Mouse (Mus musculus): Measurements from ENCODE around the gene Tacc3. TPM values are rescaled to one million over a fixed set of nuclear protein-coding genes. Genes with fewer than 3 reads are reported as not detected.

The Tacc3 gene
- 265 and 272 TPM in 2 replicates for polyA plus RNA-seq (2016; fragmentation: Nextera tagmentation; extraction: Ambion mirVana)

GRCm38 (mm10) chr5:33657787-33658663 is at the start of gene Tacc3, which contains the start of gene Tmem129:
TSS of gene Tacc3 (plus strand) at chr5:33658128.
TSS of gene Tmem129 (minus strand) at chr5:33658416.
- no peaks in the 10 kb centered on the region for H3K27me3 ChIP-seq
- H3K4me2 ChIP-seq = peak within 1 kb of the TSS; percentile 97
- H3K27ac ChIP-seq = peak within 1 kb of the TSS; percentile 91
- H3K9me3 ChIP-seq = no peaks in the 10 kb centered on the region
- H3K9ac ChIP-seq = peak within 1 kb of the TSS; percentile 86
- peaks cover 36% of the 10 kb centered on the region for H3K4me1 ChIP-seq
- H3K4me3 ChIP-seq (replicated peaks) = peak within 1 kb of the TSS; percentile 72
- ATAC-seq (ENCODE audit: low FRiP score) = peak; percentile 97
- peaks cover 48% of the 10 kb centered on the region for H3K36me3 ChIP-seq (replicated peaks)
- WGBS = under 1% methylated on average over 60 of the region's 60 CpGs

- WGBS = 90% methylated on average over 1 of the region's 1 CpGs
- no peak overlapping the region for H3K4me2 ChIP-seq
Observed at GRCm38 (mm10) chr5:33609226-33609625, 48.7 kb upstream of the Tacc3 start.

DNA sequence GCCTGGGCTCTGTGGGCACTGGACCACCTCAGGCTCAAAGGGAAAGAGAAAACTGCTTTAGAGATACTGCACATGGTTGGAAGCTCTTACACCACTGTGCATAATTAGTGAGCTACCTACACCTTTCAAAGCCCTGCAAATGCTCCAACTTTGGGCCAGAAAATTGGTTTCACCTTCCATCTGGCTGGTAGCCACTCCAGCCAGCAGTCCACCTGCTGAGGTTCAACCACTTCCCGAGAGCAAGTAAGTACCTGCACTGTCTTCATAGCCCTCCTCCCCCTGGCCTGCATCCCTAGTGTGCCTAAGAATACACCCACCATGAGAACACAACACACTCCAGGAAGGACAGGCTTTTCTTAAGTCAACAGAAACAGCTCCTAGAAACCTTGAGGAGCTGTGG is 46.1 kb upstream of the Tacc3 start:
- Histone ChIP-seq H3K27ac (no peak overlapping the region), H3K4me2 (no peak overlapping the region), H3K36me3 (replicated peaks) (peaks cover 53% of the 10 kb centered on the region), H3K9ac (no peak overlapping the region), H3K9me3 (no peaks in the 10 kb centered on the region), H3K4me1 (no peaks in the 10 kb centered on the region), H3K4me3 (replicated peaks) (no peak overlapping the region), H3K27me3 (no peaks in the 10 kb centered on the region)
- no peak for ATAC-seq (ENCODE audit: low FRiP score)
- 93% methylated on average over 1 of the region's 1 CpGs for WGBS

More at GRCm38 (mm10) chr5:33609226-33609625, 48.7 kb upstream of the Tacc3 start:
- peaks cover 61% of the 10 kb centered on the region for H3K36me3 ChIP-seq (replicated peaks)
- H3K9ac ChIP-seq = no peak overlapping the region
- ATAC-seq (ENCODE audit: low FRiP score) = no peak
- H3K27ac ChIP-seq = no peak overlapping the region
- no peaks in the 10 kb centered on the region for H3K27me3 ChIP-seq
- no peaks in the 10 kb centered on the region for H3K4me1 ChIP-seq
- H3K9me3 ChIP-seq = no peaks in the 10 kb centered on the region
- no peak overlapping the region for H3K4me3 ChIP-seq (replicated peaks)

GRCm38 (mm10) chr5:33614391-33614790 is 43.5 kb upstream of the Tacc3 start:
- no peaks in the 10 kb centered on the region for H3K4me1 ChIP-seq
- peaks cover 28% of the 10 kb centered on the region for H3K36me3 ChIP-seq (replicated peaks)
- no peaks in the 10 kb centered on the region for H3K27me3 ChIP-seq
- H3K4me2 ChIP-seq = no peak overlapping the region
- no peak for ATAC-seq (ENCODE audit: low FRiP score)
- no peak overlapping the region for H3K9ac ChIP-seq
- 95% methylated on average over 6 of the region's 6 CpGs for WGBS
- H3K9me3 ChIP-seq = no peaks in the 10 kb centered on the region
- no peak overlapping the region for H3K4me3 ChIP-seq (replicated peaks)
- H3K27ac ChIP-seq = no peak overlapping the region

- Histone ChIP-seq H3K9ac (no peak overlapping the region), H3K4me1 (no peaks in the 10 kb centered on the region), H3K4me3 (replicated peaks) (no peak overlapping the region), H3K27me3 (no peaks in the 10 kb centered on the region), H3K27ac (no peak overlapping the region), H3K36me3 (replicated peaks) (peaks cover 3% of the 10 kb centered on the region), H3K9me3 (no peaks in the 10 kb centered on the region), H3K4me2 (no peak overlapping the region)
- 90% methylated on average over 2 of the region's 2 CpGs for WGBS
- ATAC-seq (ENCODE audit: low FRiP score) = no peak
Observed at GRCm38 (mm10) chr5:33622671-33623070, 35.3 kb upstream of the Tacc3 start.

GRCm38 (mm10) chr5:33623766-33624165 is 34.2 kb upstream of the Tacc3 start:
- Histone ChIP-seq H3K4me1 (peaks cover 9% of the 10 kb centered on the region), H3K9me3 (no peaks in the 10 kb centered on the region), H3K27ac (no peak overlapping the region), H3K4me3 (replicated peaks) (no peak overlapping the region), H3K4me2 (no peak overlapping the region), H3K9ac (no peak overlapping the region), H3K27me3 (no peaks in the 10 kb centered on the region), H3K36me3 (replicated peaks) (peaks cover 3% of the 10 kb centered on the region)
- ATAC-seq (ENCODE audit: low FRiP score) = no peak
- WGBS = 94% methylated on average over 3 of the region's 3 CpGs

GRCm38 (mm10) chr5:33627968-33628367 is 30.0 kb upstream of the Tacc3 start:
- Histone ChIP-seq H3K4me2 (peak overlapping the region; percentile 88), H3K4me3 (replicated peaks) (peak overlapping the region; percentile 76), H3K36me3 (replicated peaks) (no peaks in the 10 kb centered on the region), H3K27me3 (0 out of 2 replicates have a peak, but pooled peaks cover 4% of the 10 kb centered on the region), H3K9me3 (no peaks in the 10 kb centered on the region), H3K4me1 (peaks cover 25% of the 10 kb centered on the region), H3K27ac (no peak overlapping the region), H3K9ac (0 out of 2 replicates have a peak overlapping the region, but pooled peaks have one; percentile 9)
- no peak for ATAC-seq (ENCODE audit: low FRiP score)
- 50% methylated on average over 4 of the region's 4 CpGs for WGBS

DNA sequence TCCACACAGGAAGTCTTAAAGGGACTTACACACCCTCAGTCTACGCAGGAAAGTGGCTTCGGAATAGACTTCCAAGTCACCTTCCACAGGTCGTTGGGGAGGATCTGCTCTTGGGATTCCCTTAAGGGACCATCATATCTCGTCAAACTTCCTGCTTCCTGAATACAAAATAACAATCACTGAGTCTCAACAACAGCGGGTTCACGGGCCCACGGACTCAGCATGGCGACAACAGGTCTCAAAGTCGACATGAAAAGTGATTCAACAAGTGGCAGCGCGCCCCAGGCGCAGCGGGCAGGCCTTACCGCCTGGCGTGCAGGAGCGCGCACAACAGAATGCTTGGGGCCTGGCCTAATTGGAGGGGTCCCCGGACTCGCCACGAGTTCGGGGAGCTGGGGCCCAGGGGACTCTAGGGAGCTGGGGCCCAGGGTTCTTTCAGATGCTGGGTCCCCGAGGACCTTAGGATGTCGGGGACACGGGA is 29.1 kb upstream of the Tacc3 start:
- H3K9me3 ChIP-seq = no peaks in the 10 kb centered on the region
- H3K36me3 ChIP-seq (replicated peaks) = no peaks in the 10 kb centered on the region
- no peak for ATAC-seq (ENCODE audit: low FRiP score)
- peak overlapping the region; percentile 92 for H3K27ac ChIP-seq
- peaks cover 25% of the 10 kb centered on the region for H3K4me1 ChIP-seq
- peak overlapping the region; percentile 83 for H3K9ac ChIP-seq
- 0 out of 2 replicates have a peak, but pooled peaks cover 4% of the 10 kb centered on the region for H3K27me3 ChIP-seq
- H3K4me2 ChIP-seq = peak overlapping the region; percentile 88
- under 1% methylated on average over 24 of the region's 24 CpGs for WGBS
- peak overlapping the region; percentile 76 for H3K4me3 ChIP-seq (replicated peaks)

DNA sequence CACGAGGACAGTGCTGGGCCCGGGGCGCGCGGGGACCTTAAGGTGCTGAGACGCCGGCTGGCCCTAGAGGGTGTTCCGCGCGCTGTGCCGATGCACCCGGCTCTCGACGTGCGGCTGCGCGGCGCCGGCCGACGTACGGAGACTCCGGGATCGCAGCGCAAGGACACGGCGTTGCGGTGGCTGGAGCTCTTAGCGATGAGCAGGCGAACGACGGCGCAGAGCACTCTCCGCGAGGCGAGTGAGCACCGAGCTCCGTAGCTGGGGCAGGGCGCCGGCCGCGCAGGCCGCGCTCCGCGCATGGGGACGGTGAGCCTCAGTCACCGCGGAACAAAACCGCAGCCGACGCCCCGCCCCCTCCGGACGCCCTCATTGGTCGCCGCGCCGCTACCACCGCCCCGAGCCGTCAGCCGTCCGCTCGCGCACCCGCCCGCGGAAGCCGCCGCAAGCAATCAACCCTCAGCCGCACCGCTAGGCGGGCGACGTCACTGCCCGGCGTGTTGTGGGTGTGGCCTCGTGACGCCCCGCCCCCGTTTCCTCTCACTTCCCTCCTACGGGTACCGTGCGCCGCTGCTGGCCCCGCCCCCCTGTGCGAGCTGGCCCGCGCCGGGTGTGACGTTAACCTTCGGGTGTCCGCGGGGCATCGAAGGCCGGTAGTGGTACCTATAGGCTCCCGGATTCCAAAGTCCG is 28.5 kb upstream of the Tacc3 start, which contains the start of the genes Fam53a and Gm9903:
TSS of gene Fam53a (minus strand) at position 335 of the 687 bp plus-strand sequence.
TSS of gene Gm9903 (plus strand) at position 625 of the 687 bp plus-strand sequence.
- peak within 1 kb of the TSS; percentile 83 for H3K9ac ChIP-seq
- H3K27me3 ChIP-seq = 0 out of 2 replicates have a peak, but pooled peaks cover 4% of the 10 kb centered on the region
- ATAC-seq (ENCODE audit: low FRiP score) = peak; percentile 96
- H3K4me2 ChIP-seq = peak within 1 kb of the TSS; percentile 88
- peaks cover 25% of the 10 kb centered on the region for H3K4me1 ChIP-seq
- peak within 1 kb of the TSS; percentile 92 for H3K27ac ChIP-seq
- WGBS = under 1% methylated on average over 89 of the region's 99 CpGs
- peak within 1 kb of the TSS; percentile 76 for H3K4me3 ChIP-seq (replicated peaks)
- H3K36me3 ChIP-seq (replicated peaks) = no peaks in the 10 kb centered on the region
- H3K9me3 ChIP-seq = no peaks in the 10 kb centered on the region

- ATAC-seq (ENCODE audit: low FRiP score) = peak; percentile 24
- Histone ChIP-seq H3K36me3 (replicated peaks) (peaks cover 3% of the 10 kb centered on the region; the same call in 1 of the 2 replicates), H3K27me3 (0 out of 2 replicates have a peak, but pooled peaks cover 4% of the 10 kb centered on the region), H3K9ac (peak overlapping the region; percentile 83), H3K4me3 (replicated peaks) (peak overlapping the region; percentile 76), H3K4me2 (peak overlapping the region; percentile 88), H3K27ac (peak overlapping the region; percentile 59), H3K4me1 (peaks cover 25% of the 10 kb centered on the region), H3K9me3 (no peaks in the 10 kb centered on the region)
- WGBS = 7% methylated on average over 9 of the region's 9 CpGs
Observed at GRCm38 (mm10) chr5:33630061-33630460, 27.9 kb upstream of the Tacc3 start.

DNA sequence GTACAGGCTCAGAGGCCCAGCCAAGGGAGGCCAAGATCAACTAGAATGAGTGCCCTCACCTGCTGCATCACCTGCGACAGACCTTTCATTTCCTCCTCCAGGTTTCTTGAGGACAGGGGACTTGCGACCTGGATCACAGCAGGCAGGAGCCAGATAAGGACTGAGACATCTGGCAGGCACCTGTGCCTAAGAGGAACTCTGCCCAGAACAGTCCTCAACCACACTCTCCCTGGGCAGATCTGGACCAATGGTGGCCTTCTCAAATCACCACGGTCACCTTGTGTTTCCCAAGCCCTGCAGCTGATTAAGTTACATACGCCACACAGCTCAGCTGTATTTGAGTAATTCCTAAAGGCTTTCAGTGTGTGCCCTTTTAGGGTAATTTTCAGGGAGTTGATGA is 27.3 kb upstream of the Tacc3 start:
- Histone ChIP-seq H3K4me2 (peak overlapping the region; percentile 88; the same call in 1 of the 2 replicates), H3K36me3 (replicated peaks) (peaks cover 3% of the 10 kb centered on the region), H3K4me1 (peaks cover 25% of the 10 kb centered on the region), H3K9ac (0 out of 2 replicates have a peak overlapping the region, but pooled peaks have one; percentile 21), H3K4me3 (replicated peaks) (peak overlapping the region; percentile 76; the same call in 1 of the 2 replicates), H3K27me3 (0 out of 2 replicates have a peak, but pooled peaks cover 4% of the 10 kb centered on the region), H3K9me3 (no peaks in the 10 kb centered on the region), H3K27ac (no peak overlapping the region)
- ATAC-seq (ENCODE audit: low FRiP score) = no peak
- WGBS = 84% methylated on average over 4 of the region's 4 CpGs

DNA sequence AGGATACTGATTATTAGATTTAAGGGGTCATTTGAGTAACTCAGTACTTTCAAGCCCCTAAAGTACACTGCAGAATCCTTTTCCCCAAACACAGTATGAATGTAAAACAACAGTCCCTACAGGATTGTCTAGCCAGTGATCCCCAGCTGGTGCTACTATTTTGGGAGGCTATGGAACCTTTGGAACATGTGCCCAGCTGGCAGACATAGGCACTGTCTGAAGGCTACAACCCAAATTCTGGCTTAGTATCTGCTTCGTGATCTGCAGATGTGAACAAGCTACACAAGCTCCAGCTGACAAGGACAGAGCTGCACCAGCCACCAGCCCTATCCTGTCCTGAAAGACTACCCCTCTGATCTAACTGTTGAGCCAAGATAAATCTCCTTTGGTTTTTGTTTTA is 25.4 kb upstream of the Tacc3 start:
- ATAC-seq (ENCODE audit: low FRiP score) = no peak
- H3K4me3 ChIP-seq (replicated peaks) = no peak overlapping the region
- no peaks in the 10 kb centered on the region for H3K9me3 ChIP-seq
- 90% methylated on average over 1 of the region's 1 CpGs for WGBS
- H3K9ac ChIP-seq = no peak overlapping the region
- peaks cover 15% of the 10 kb centered on the region for H3K36me3 ChIP-seq (replicated peaks)
- 0 out of 2 replicates have a peak, but pooled peaks cover 4% of the 10 kb centered on the region for H3K27me3 ChIP-seq
- H3K4me1 ChIP-seq = peaks cover 25% of the 10 kb centered on the region
- no peak overlapping the region for H3K4me2 ChIP-seq
- no peak overlapping the region for H3K27ac ChIP-seq

Data from forebrain, embryonic 12.5 days (tissue).